Mouse (Mus musculus) 3134 (cell line): ENCODE results near the gene Lasp1.
A peak's percentile ranks its signal among the peaks of the same experiment; 100 is the strongest.

Experiments used
- DNase-seq: peaks from one replicate; pipeline ENCODE4 v3.0.0-alpha.2; 2011; ENCODE audit warnings: low spot score; ENCODE audit not compliant: insufficient read length; ENCODE audit errors: extremely low read depth

Lasp1 gene

GRCm38 (mm10) chr11:97793165-97793564 lies 5.6 kb upstream of the Lasp1 start:
- DNase-seq = no peak

DNA sequence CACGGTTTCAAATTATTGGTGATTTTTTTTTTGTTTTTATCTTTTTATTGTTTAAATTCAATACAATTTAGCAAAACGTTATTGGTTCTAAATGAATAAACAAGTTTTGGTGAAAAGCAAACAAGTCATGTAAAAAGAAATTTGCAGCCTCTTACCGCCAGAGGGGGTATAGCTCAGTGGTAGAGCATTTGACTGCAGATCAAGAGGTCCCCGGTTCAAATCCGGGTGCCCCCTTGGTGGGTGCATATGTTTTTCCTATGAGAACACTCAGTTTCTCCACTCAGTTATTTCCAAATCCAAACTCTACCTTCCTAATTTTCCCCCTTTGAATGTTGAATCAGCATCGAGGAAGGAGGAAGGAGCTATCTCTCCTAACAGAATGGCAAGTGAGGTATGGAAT lies 1.9 kb upstream of the Lasp1 start:
- peak; percentile 63 for DNase-seq

- DNase-seq = peak; percentile 57
Observed at GRCm38 (mm10) chr11:97797369-97798082, 1.3 kb upstream of the Lasp1 start.

- no peak for DNase-seq
Observed at GRCm38 (mm10) chr11:97798083-97798435, 741 bp upstream of the Lasp1 start.

DNA sequence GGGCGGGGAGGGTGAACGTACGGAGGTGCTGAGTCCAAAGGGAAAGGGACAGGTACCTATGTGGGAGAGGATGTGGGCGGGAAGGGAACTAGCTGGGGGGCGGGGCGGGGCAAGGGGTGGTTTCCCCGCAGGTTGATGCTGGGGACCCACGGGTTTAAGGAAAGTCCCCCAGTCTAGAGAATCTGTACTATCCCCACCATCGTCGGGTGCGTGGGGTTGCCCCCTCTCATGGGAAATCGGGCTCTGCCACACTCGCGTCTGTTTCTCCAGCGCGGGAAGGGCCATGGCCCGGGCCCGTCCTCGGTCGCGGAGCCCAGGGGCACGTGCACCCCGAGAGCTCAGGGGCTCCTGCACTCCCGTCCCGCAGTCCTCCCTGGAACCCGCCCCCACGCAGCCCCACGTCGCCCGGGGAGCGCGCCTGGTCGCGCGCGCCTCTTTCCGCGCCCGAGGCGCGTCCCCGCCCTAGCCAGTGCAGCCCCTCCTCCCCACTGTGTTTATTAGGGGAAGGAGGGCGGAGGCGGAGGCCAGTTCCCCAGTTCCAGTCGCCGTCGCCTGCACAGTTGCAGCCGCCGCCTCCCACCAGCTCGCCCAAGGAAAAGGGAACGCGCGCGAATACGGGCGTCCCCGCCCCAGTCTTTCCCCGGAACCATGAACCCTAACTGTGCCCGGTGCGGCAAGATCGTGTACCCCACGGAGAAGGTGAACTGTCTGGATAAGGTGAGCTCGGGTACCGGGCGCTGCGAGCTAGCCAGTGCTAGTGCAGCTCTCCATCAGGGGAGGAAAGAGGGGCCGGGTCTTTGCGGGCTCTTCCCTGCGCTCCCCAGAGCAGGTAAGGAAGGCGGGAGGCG lies 570 bp downstream of the Lasp1 start:
- peak; percentile 95 for DNase-seq

DNA sequence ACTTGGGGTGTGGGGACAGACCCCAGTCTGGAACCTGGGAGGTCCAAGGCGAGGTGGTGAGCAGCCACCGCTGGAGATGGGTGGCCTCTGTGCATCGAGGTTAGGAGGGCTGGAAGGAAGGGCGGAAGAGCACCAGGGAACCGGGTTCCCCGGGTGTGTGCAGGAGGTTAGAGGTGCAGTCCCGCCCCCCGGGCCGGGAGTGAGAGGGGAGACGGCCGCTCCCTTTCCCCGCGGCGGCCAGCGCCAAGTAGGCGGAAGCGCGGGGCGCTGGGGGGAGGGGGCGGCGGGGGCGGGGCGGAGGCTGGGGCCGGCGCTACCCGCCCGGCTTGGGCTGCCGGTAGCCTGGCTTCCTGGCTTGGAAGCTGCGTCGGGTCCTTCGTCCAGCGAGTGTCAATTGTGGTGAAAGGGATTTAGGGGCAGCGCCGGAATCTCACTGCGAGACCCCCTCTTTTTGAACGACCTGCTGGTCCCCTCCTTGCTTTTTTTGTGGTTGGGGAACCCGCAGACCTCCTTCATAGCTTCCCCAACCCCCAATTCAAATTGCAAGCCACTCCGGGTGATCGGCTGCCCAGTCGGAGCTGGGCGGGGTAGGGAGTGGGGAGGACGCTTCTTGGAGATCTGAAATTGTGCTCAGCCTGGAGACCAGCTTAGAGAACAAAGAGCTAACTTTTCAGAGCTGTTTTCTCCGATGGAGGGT lies 1.3 kb downstream of the Lasp1 start:
- DNase-seq = peak; percentile 81

DNA sequence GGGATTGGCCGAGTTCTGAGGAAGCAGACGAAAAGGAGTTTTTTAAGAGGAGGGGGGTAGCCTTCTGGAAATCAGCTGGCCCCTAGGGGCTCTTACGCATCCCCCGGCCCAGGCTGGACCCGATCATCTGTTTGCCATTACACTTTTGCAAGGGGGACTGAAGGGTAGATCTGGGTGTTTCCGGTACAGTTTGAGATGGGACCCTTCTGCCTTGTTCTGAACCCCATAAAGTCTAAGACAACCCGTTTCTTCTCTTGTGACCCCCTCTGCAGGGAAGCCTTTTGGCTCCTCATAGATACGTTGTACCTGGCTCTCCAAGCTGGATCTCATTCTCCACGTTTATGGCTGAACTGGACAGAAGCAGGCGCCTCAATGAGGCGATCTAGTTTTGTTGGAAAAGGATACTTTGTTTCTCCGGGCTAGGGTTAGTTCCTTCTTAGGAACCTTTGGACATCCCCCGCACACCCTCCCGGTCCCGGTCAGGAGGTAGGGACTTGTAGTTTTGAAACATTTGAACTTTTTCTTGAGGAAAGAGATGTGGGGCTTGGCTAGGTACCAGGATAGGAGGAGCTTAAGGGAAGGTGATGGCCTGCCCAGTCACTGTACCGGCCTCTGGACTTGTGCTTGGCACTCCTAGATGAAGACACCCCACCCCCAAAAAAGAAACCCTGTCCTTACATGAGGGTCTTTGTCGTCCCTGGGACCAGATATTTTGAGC lies 2.0 kb downstream of the Lasp1 start:
- DNase-seq = no peak

GRCm38 (mm10) chr11:97801409-97802193 lies 2.8 kb downstream of the Lasp1 start:
- peak; percentile 62 for DNase-seq

DNA sequence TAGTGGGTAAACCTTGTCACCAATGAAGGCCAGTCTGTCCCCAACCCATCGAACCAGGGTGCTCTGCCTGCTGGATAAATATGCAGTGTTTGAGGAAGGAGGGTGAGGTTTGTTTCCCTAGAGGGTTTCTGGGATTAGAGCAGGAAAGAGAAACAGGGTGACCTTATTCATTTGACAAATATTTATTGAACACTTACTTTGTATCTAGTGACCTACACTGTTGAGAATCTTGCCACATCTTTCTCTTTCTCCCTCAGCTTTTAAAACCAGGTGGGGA lies 3.3 kb downstream of the Lasp1 start:
- DNase-seq = no peak

GRCm38 (mm10) chr11:97802495-97802894 lies 3.7 kb downstream of the Lasp1 start:
- no peak for DNase-seq

- DNase-seq = no peak
Observed at GRCm38 (mm10) chr11:97803847-97804246, 5.0 kb downstream of the Lasp1 start.

- DNase-seq = peak; percentile 69
Observed at GRCm38 (mm10) chr11:97804841-97805661, 6.3 kb downstream of the Lasp1 start.

DNA sequence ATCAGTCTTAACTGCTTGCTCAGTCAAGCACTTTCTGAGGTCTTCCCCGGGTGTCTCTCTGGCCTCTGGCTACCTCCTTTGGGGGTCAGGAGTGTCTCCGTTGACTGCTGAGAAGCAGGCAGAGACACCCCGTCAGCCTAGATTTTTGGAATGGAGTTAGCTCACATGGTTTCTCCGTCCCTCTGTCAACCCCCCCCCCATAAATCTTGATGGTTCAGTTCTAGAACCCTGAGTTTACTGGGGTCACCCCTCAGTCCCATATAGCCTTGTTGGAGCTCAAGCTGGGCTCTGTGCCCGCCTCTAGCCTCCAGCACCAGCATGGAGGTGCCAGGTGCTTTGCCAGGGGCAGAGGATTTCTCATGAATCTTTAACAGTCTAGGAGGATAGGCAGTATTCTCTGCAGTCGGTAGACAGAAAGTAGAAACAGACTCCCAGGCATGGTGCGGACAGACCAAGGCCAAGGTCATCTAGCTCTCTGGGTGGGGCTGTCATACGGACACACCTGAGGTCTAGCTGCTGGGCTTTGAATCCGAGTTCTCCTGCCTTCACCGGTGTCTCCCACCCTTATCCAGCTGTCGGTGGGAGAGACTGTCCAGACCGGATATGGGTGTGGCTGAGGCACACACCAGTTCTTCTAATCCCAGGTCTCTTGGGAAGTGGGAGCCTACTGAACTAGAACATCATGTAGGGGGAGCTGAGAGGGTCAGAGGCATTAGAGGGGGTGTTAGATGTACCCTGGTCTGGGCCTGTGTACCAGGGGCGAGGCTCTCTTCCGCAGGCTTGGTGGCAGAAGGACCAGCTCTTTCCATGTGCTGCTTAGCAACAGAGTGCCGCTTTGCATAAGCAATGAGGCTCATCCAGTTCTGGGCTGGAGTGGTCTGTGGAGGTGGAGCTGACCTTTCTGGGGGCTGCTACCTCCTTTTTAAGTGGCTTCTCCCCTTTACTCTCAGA lies 7.1 kb downstream of the Lasp1 start:
- peak; percentile 55 for DNase-seq

- DNase-seq = no peak
Observed at GRCm38 (mm10) chr11:97806613-97806964, 7.8 kb downstream of the Lasp1 start.

DNA sequence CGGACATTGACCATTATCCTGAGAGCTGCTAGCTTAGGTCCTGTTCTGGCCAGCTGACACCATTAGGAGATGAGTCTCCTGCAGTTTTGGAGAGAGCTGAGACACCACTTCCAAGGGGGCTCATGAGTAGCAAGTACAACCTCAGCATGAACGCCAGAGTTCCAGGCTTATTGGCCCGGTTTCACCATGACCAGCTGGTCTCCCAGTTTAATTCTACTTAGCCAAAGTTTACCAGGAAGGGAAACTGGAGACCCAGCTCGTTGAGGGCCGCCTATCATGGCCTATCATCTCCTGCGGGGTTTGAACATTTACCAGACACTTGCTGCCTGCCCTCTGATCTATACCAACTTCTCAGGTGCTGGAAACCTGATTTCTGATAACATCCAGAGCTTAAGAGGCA lies 8.8 kb downstream of the Lasp1 start:
- DNase-seq = no peak

- DNase-seq = peak; percentile 79
Observed at GRCm38 (mm10) chr11:97808093-97808492, 9.3 kb downstream of the Lasp1 start.

DNA sequence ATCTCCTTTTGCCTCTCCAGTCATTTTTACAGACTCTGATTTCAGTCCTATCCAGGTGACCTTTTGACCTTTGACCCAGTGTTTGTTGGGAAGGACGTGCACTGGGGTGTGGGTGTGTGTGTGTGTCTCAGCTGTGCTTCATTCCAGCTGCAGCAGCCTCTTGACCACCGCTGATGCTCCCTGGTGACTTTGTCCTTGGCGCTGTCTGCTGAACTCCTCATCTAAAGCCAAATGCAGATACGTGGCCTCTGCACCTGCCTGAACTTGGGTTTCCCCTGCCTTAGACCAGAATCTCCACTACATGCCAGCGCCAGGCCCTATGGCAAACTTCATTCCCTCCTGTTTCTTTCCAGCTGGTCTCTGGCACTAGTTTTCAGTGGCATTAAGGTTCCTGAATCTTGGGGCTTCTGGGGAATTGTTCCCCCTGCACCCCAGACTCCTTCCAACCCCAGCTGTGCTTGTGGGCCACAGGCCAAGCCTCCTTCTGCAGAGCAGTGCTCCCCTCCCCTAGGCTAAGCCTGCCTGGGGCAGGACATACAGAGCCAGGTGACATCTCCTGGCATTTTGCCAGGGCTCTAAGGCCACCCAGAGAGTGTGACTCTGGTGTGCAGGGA lies 9.9 kb downstream of the Lasp1 start:
- DNase-seq = peak; percentile 61
